Mouse (Mus musculus) mouse embryonic stem cell (cell line): ENCODE results near the gene Col23a1.
"Not testable (repeated sequence)": the region's sequence is repeated elsewhere in the genome, so short reads cannot be mapped to it uniquely, and the experiment has no call there.

Source experiments
- in situ Hi-C, 2 experiments: fragments of 300-500 bp; cut with MboI; formaldehyde crosslinking; loops; 1 replicate in 1 of 2; 3 replicates in 1 of 2; pipeline ENCODE4 v1.14.3; 2019 to 2020; ENCODE audit warnings: low sequenced_read_pairs in 2 of 2, low pct_unique_long_range_greater_than_20kb in 1 of 2, mixed read lengths in 1 of 2; ENCODE audit not compliant: unreplicated experiment in 1 of 2

The Col23a1 gene

DNA sequence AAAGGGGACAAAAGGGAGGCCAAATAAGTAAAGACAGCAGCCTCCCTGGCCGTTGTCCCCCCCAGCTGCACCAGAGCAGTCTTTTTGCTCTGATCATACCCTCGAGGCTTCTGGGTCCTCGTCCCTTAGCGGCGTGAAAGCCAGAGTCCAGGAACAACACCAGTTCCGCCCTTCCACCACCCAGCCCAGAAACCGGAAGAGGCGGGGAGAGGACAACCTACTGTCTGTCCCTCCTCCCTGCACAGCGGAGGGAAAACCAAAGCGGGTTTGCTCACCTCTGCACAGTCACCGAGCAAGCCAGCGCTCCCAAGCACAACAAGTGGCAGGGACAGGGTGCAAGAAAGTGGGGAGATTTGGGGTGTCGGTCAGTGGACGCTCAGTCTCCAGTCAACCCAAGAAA, 325.9 kb downstream of the Col23a1 start:
- in situ Hi-C loops: loop anchor here (5.0 kb wide), 3 partner anchors 37 to 72 kb away; partner anchors contain the start of genes 0610009B22Rik (in 1 of the 2), D930048N14Rik (in 1 of the 2) and N4bp3 (in 1 of the 2)

DNA sequence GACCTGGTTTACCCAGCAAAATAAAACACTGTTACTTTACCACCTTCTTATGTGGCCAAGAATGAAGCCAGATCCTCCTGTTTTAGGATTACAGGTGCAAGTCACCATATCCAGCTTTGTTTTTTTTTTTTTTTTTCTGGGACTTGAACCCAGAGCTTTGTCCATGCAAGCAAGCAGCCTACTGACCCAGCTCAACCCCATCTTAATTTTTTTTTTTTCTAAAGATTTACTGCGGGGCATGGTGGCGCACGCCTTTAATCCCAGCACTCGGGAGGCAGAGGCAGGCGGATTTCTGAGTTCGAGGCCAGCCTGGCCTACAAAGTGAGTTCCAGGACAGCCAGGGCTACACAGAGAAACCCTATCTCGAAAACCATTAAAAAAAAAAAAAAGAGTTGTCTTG, 326.4 kb downstream of the Col23a1 start:
- in situ Hi-C loops: loop anchor here (5.0 kb wide), 3 partner anchors 36 to 71 kb away; partner anchors contain the start of genes 0610009B22Rik (in 1 of the 2), D930048N14Rik (in 1 of the 2) and N4bp3 (in 1 of the 2)

DNA sequence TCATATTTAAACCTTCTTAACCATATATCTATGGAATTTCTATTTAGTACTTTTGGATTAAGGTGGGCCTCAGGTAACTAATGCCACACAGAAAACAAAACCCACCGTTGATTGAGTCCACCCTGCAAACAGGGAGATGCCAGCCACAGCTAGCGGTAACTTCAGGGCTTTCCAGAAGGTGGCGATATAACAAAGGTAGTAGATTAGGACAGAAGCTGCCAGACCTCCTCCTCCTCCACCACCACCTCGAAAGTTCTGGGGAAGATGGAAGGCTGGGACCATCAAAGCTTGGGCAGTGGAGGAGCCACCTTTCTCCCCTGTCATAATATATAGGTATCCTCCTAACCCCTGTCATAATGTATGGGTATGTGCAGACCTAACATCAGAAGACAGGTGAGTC, 328.0 kb downstream of the Col23a1 start:
- in situ Hi-C loops: loop anchor here (5.0 kb wide), 3 partner anchors 35 to 70 kb away; partner anchors contain the start of genes 0610009B22Rik (in 1 of the 2), D930048N14Rik (in 1 of the 2) and N4bp3 (in 1 of the 2)

DNA sequence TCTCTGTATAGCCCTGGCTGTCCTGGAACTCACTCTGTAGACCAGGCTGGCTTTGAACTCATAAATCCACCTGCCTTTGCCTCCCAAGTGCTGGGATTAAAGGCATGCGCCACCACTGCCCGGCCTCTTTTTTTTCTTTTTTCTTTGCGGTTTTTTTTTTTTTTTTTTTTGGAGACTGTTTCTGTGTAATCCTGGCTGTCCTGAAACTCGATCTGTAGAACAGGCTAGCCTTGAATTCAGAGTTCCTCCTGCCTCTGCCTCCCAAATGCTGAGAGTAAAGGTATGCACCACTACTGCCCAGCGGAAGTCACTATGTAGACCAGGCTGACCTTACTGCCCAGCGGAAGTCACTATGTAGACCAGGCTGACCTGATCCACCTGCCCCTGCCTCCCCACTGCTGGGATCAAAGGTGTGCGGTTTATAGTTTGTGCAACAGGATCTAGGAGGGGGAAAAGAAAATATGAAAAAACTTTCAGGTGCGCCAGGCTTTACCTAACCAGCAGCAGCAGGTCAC, 329.2 kb downstream of the Col23a1 start:
- in situ Hi-C loops: loop anchor here (5.0 kb wide), 3 partner anchors 33 to 68 kb away; partner anchors contain the start of genes 0610009B22Rik (in 1 of the 2), D930048N14Rik (in 1 of the 2) and N4bp3 (in 1 of the 2)

DNA sequence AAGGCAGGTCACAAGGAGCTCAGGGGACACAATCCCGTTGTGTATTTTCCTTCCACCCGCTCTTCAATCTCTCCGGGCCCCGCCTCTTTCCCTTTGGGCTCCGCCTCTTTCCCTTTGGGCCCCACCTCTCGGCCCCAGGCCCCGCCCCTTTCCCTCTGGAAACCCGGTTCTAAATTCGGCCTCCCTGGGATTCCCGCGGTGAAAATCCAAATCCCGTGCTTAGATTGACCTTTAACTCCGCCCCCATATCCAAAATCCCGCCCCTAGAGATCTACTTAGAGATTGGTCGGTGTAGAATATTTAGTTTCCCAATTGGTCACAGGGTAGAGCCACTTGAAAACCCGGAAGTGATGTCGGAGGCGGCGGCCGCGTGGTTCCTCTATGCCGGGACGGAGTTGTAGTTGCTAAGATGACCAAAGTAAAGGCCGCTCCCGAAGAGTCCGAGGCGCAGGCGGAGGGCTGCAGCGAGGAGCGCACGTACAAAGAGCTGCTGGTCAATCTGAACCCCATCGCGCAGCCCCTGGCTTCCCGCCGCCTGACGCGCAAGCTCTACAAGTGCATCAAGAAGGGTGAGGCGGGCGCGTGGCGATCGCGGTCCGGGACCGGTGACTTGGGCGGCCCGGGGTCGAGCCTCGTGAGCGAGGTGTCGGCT, 329.8 kb downstream of the Col23a1 start, which contains the start of gene Nhp2:
Gene Nhp2 (plus strand): TSS at position 327 of the 652 bp plus-strand sequence.
- in situ Hi-C loops: loop anchor here (5.0 kb wide), 3 partner anchors 33 to 68 kb away; partner anchors contain the start of genes 0610009B22Rik (in 1 of the 2), D930048N14Rik (in 1 of the 2) and N4bp3 (in 1 of the 2)

DNA sequence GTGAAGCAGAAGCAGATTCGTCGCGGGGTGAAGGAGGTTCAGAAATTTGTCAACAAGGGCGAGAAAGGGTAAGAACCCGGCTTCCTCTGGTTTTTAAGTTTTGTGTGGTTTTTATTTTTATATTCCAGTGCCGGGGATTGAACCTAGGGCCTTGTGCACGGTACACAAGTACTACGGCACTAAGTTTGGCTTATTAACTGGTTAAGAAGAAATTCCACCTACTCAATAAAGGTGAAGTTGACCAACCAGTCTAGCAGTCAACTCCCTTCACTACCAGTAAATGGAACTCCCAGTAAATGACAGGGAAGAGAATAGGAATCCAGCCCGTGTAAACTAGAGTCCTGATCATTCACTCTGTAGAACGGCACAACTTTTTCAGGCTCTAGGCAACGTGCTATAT, 330.4 kb downstream of the Col23a1 start:
- in situ Hi-C loops: no loop called here

DNA sequence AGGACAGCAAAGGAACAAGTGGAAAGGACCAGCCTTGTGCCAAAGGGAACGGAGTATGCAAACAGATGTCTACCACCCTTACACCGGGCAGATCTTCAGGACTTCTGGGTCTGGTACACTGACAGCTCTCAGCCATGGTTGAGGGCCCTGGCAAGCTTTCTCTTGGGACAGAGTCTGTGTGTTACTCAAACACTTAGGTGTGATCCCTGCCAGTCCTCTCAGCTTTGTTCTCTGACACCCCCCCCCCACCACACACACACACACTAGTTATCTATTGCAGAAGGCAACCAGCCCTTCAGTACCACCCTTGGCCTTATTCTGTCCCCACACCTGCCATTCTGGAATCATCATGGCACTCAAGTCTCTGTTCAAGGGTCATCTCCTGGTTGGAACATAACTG, 332.1 kb downstream of the Col23a1 start:
- in situ Hi-C loops: no loop called here

DNA sequence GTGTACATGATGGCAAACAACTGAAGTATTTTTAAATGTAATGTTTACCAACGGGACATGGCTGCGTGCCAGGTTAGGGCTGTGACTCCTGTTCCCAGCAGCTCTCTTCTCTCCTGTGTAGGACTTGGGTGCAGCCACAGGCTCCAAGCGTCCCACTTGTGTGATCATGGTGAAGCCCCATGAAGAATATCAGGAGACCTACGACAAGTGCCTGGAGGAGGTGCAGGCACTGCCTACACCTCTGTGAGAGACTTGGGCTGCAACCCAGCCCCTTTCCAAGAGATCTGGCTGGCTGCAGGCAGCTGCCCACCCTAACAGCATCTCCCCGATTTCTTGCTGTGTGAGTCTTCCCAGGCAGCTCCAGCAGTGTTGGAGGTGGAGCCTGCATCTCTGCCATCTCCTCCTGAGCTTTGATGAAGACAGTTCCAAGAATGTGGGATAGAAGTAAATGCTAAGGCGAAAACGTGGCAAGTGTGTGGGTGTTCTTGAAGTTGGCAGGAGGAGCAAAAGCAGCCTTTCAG, 333.3 kb downstream of the Col23a1 start:
- in situ Hi-C loops: no loop called here

DNA sequence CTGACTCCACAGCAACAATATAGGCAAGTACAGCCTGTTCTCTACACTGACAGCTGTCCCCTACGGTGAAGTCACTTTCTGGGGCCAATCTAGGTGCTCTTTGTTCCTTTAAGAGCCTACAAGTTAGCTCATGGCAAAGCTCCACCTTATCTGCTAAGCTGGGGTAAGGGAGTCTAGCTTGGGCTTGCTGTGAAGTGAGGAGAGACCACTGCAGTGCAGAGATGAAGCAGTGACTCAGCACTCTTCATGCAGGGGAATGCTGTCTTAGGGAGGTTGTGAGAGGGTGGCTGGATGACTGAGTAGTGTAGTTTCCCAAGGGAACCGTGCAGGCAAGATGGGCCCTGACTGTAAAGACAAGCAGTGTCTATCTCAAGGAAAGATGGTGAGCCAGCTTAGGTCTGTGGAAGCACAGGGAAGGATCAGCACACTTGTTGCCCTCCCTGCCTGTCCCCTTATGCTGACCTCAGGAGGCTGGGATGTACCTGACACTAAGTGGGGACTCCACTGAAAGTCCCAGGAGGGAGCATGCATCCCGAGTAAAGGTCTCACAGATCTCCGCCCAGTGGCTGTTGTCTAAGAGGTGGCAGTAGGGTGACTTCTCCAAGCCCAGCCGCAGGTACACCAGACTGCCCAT, 335.6 kb downstream of the Col23a1 start:
- in situ Hi-C loops: no loop called here

DNA sequence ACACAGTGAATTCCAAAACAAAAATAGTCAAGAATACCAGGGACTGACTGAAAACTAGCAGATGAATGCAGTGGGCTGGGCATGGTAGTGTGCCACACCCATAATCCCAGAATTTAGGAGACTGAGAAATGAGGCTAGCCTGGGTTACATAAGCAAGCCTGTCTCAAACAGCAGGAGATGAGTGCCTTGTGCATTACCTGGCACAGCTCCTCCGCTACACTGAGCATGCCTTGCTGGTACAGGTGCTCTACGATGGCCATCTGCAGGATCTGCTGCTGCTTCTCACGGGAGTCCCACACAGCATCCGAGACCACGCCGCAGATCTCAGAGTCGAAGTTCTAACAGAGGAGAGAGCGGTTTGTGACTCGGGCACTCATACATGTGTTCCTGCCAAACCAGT, 337.7 kb downstream of the Col23a1 start:
- in situ Hi-C loops: no loop called here

DNA sequence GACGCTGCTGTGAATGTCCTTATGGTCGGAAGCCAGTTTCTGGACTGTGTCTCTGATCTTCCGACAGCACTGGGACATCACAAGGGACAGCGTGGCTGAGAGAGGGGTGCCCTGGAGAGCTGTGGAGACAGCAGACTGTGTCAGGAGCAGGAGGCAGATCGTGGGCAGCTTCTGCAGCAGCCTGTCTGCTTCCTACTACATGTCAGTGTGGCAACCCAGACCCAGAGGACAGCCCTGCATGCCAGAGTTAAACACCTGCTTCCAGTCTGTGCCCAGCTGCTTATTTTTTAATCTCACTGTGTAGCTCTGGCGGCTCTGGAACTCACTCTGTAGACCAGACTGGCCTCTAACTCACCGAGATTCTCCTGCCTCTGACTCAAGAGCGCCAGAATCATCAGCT, 338.2 kb downstream of the Col23a1 start:
- in situ Hi-C loops: no loop called here

DNA sequence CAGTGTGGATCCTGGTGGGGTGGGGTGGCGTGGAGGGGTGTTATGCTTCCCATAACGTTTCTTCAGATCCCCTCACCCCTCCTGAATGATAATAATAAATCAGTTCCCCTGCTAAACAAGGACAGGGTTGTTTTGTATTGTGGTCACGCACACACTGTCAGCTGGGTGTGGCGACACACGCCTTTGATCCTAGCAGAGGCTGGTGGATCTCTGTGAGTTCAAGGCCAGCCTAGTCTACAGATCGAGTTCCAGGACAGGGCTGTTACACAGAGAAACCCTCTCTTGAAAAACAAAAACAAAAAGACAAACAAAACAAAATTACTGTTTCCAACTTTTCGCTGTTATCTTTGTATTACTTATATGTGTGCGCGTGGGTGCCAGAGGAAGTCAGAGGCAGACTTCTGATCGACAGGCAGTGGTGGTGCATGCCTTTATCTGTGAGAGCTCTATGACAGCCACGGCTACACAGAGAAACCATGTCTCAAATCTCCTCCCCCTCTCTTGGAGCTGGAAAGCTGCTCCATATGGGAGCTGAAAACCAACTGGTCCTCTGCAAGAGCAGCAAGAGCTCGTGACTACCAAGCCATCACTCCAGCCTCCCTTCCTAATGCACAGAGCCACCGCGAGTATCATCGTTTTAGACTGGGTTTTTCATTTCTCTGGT, 340.1 kb downstream of the Col23a1 start:
- in situ Hi-C loops: no loop called here

DNA sequence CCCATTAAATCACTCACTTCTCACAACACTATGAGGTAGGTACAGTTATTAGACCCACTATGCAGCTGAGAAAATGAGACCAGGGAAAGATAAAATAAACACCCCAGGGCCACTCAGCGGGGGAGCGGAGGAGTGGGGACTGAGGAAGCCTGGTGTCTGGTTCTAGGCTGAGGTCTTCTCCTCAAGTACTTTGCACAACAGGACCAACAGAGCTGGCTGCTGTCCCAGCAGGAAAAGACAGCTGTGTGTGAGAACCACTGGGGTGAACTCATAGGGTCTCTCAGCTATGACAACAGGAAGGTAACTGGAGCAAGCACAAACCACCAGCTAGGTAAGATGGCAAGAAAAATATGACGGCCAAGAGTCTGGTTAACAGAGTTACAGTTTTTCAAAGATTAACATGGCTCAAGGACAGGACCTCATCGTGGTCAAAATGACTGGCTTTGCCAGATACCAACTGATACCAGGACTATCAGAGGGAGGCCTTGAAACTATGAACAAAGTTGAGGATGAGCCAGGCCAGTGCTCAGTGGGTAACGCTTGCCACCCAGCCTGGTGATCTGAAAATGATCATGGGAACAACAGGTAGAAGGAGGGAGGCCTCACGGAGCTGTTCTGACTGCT, 342.5 kb downstream of the Col23a1 start:
- in situ Hi-C loops: no loop called here

DNA sequence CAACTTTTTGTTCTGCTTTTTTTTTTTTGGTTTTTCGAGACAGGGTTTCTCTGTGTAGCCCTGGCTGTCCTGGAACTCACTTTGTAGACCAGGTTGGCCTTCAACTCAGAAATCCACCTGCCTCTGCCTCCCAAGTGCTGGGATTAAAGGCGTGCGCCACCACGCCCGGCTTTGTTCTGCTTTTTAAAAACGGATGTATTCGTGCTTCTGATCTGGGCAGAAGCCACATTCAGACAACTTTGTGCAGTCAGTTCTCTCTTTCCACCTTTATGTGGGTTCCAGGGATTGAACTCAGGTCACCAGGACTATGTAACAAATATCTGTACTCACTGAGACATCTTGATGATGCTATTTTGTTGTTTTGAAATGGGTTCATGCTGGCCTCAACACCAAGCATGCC, 343.5 kb downstream of the Col23a1 start:
- in situ Hi-C loops: not testable (repeated sequence)
